Mouse (Mus musculus) neural tube, embryonic 15.5 days (tissue): ENCODE data around the gene Swi5. TPM values are rescaled to one million over a fixed set of nuclear protein-coding genes. Genes with fewer than 3 reads are reported as not detected.
A peak's percentile ranks its signal among the peaks of the same experiment; 100 is the strongest.

Experiments used
- ATAC-seq: fragments of 200-750 bp; cut with Nextera tagmentation; 2 replicates; pipeline ENCODE4 v1.8.0; 2017; ENCODE audit warnings: mild to moderate bottlenecking, moderate TSS enrichment, moderate library complexity; ENCODE audit not compliant: low FRiP score
- H3K27ac ChIP-seq: fragments of 300-500 bp; sonication (generic); replicated peaks from 2 replicates; pipeline ENCODE4 v1.5.1; 2015; ENCODE audit warnings: mild to moderate bottlenecking, inconsistent platforms
- H3K27me3 ChIP-seq: fragments of 300-500 bp; sonication (generic); replicated peaks from 2 replicates; pipeline ENCODE4 v1.6.1; 2015; ENCODE audit warnings: inconsistent platforms
- H3K36me3 ChIP-seq: fragments of 300-500 bp; sonication (generic); 2 replicates; pipeline ENCODE4 v1.6.1; 2015; ENCODE audit warnings: inconsistent platforms
- H3K4me1 ChIP-seq: fragments of 300-500 bp; sonication (generic); 2 replicates; pipeline ENCODE4 v1.6.1; 2015; ENCODE audit warnings: inconsistent platforms
- H3K4me2 ChIP-seq: fragments of 300-500 bp; sonication (generic); 2 replicates; pipeline ENCODE4 v1.6.1; 2015; ENCODE audit warnings: inconsistent platforms, mild to moderate bottlenecking, moderate library complexity
- H3K4me3 ChIP-seq: fragments of 300-500 bp; sonication (generic); replicated peaks from 2 replicates; pipeline ENCODE4 v1.5.1; 2015; ENCODE audit warnings: mild to moderate bottlenecking, inconsistent platforms
- H3K9ac ChIP-seq: fragments of 300-500 bp; sonication (generic); replicated peaks from 2 replicates; pipeline ENCODE4 v1.6.1; 2015; ENCODE audit warnings: mild to moderate bottlenecking, inconsistent platforms
- H3K9me3 ChIP-seq: fragments of 300-500 bp; sonication (generic); replicated peaks from 2 replicates; pipeline ENCODE4 v1.6.1; 2016; ENCODE audit warnings: inconsistent platforms
- WGBS: fragments of 180-500 bp; shearing (Covaris S2); methylation state at CpG from one replicate; pipeline ENCODE4 v1.1.7; 2015; ENCODE audit warnings: mixed read lengths; 5-methylcytosine and 5-hydroxymethylcytosine counted together
- polyA plus RNA-seq: library from polyadenylated mRNA; unstranded; fragments of >200 nt; fragmentation: Nextera tagmentation; extraction: Ambion mirVana; gene quantifications from 2 replicates; pipeline ENCODE4 v1.2.1, GENCODE M21; 2015

The Swi5 gene
- polyA plus RNA-seq, 1 experiment from 2014 or later: 448 TPM

GRCm38 (mm10) chr2:32254563-32254962 is 33.3 kb downstream of the Swi5 start:
- no peak overlapping the region for H3K4me2 ChIP-seq
- ATAC-seq: no peak
- peaks cover 10% of the 10 kb centered on the region for H3K4me1 ChIP-seq
- no peak overlapping the region for H3K4me3 ChIP-seq
- 88% methylated on average over 5 of the region's 5 CpGs for WGBS
- H3K9me3 ChIP-seq: no peaks in the 10 kb centered on the region
- H3K9ac ChIP-seq: no peak overlapping the region
- no peak overlapping the region for H3K27ac ChIP-seq
- H3K36me3 ChIP-seq: peaks cover 73% of the 10 kb centered on the region
- H3K27me3 ChIP-seq: no peaks in the 10 kb centered on the region

- Histone ChIP-seq H3K4me1 (no peaks in the 10 kb centered on the region), H3K36me3 (peaks cover 82% of the 10 kb centered on the region), H3K4me2 (no peak overlapping the region), H3K9me3 (no peaks in the 10 kb centered on the region), H3K9ac (no peak overlapping the region), H3K27ac (no peak overlapping the region), H3K27me3 (no peaks in the 10 kb centered on the region), H3K4me3 (no peak overlapping the region)
- no peak for ATAC-seq
- 91% methylated on average over 1 of the region's 1 CpGs for WGBS
These were observed 34.5 kb downstream of the Swi5 start for GRCm38 (mm10) chr2:32253352-32253751.

- H3K27me3 ChIP-seq: no peaks in the 10 kb centered on the region
- no peaks in the 10 kb centered on the region for H3K4me1 ChIP-seq
- H3K36me3 ChIP-seq: peaks cover 85% of the 10 kb centered on the region
- H3K9ac ChIP-seq: no peak overlapping the region
- H3K27ac ChIP-seq: no peak overlapping the region
- H3K9me3 ChIP-seq: no peaks in the 10 kb centered on the region
- ATAC-seq: no peak
- no peak overlapping the region for H3K4me2 ChIP-seq
- H3K4me3 ChIP-seq: no peak overlapping the region
- WGBS: 93% methylated on average over 5 of the region's 5 CpGs
These were observed 35.2 kb downstream of the Swi5 start for GRCm38 (mm10) chr2:32252658-32253057.

GRCm38 (mm10) chr2:32251791-32252527 is 35.9 kb downstream of the Swi5 start:
- 88% methylated on average over 12 of the region's 12 CpGs for WGBS
- Histone ChIP-seq H3K36me3 (peaks cover 83% of the 10 kb centered on the region), H3K4me3 (no peak overlapping the region), H3K4me2 (no peak overlapping the region), H3K27me3 (no peaks in the 10 kb centered on the region), H3K9ac (no peak overlapping the region), H3K9me3 (no peaks in the 10 kb centered on the region), H3K4me1 (no peaks in the 10 kb centered on the region), H3K27ac (no peak overlapping the region)
- no peak for ATAC-seq

- no peak overlapping the region for H3K4me2 ChIP-seq
- WGBS: 84% methylated on average over 10 of the region's 10 CpGs
- no peak for ATAC-seq
- no peak overlapping the region for H3K4me3 ChIP-seq
- H3K27me3 ChIP-seq: no peaks in the 10 kb centered on the region
- H3K27ac ChIP-seq: no peak overlapping the region
- no peak overlapping the region for H3K9ac ChIP-seq
- no peaks in the 10 kb centered on the region for H3K4me1 ChIP-seq
- no peaks in the 10 kb centered on the region for H3K9me3 ChIP-seq
- peaks cover 91% of the 10 kb centered on the region for H3K36me3 ChIP-seq
These were observed 39.2 kb downstream of the Swi5 start for GRCm38 (mm10) chr2:32248377-32249361.

- no peaks in the 10 kb centered on the region for H3K9me3 ChIP-seq
- no peak overlapping the region for H3K27ac ChIP-seq
- H3K4me1 ChIP-seq: no peaks in the 10 kb centered on the region
- H3K27me3 ChIP-seq: no peaks in the 10 kb centered on the region
- H3K4me2 ChIP-seq: no peak overlapping the region
- no peak overlapping the region for H3K4me3 ChIP-seq
- H3K36me3 ChIP-seq: peaks cover 86% of the 10 kb centered on the region
- 88% methylated on average over 4 of the region's 4 CpGs for WGBS
- no peak for ATAC-seq
- no peak overlapping the region for H3K9ac ChIP-seq
These were observed 41.1 kb downstream of the Swi5 start for GRCm38 (mm10) chr2:32246741-32247140.

GRCm38 (mm10) chr2:32242986-32243385 is 44.9 kb downstream of the Swi5 start:
- ATAC-seq: no peak
- Histone ChIP-seq H3K4me3 (no peak overlapping the region), H3K9ac (no peak overlapping the region), H3K27ac (no peak overlapping the region), H3K4me2 (no peak overlapping the region), H3K4me1 (peaks cover 2% of the 10 kb centered on the region; the same call in 1 of the 2 replicates), H3K27me3 (no peaks in the 10 kb centered on the region), H3K9me3 (no peaks in the 10 kb centered on the region), H3K36me3 (peaks cover 60% of the 10 kb centered on the region)
- WGBS: 90% methylated on average over 4 of the region's 4 CpGs

GRCm38 (mm10) chr2:32240591-32240990 is 47.3 kb downstream of the Swi5 start:
- Histone ChIP-seq H3K4me2 (no peak overlapping the region), H3K4me3 (no peak overlapping the region), H3K36me3 (peaks cover 40% of the 10 kb centered on the region), H3K27ac (no peak overlapping the region), H3K9me3 (no peaks in the 10 kb centered on the region), H3K4me1 (peaks cover 14% of the 10 kb centered on the region), H3K9ac (no peak overlapping the region), H3K27me3 (no peaks in the 10 kb centered on the region)
- 78% methylated on average over 5 of the region's 5 CpGs for WGBS
- ATAC-seq: no peak

GRCm38 (mm10) chr2:32238708-32239435 is 49.0 kb downstream of the Swi5 start:
- no peak overlapping the region for H3K27ac ChIP-seq
- 92% methylated on average over 9 of the region's 9 CpGs for WGBS

GRCm38 (mm10) chr2:32237571-32237970 is 50.3 kb downstream of the Swi5 start:
- Histone ChIP-seq H3K36me3 (peaks cover 28% of the 10 kb centered on the region), H3K27ac (peak overlapping the region; percentile 79; the same call in 1 of the 2 replicates), H3K27me3 (no peaks in the 10 kb centered on the region), H3K4me1 (peaks cover 26% of the 10 kb centered on the region), H3K4me2 (peak overlapping the region; percentile 89), H3K9me3 (no peaks in the 10 kb centered on the region), H3K4me3 (peak overlapping the region; percentile 68), H3K9ac (peak overlapping the region; percentile 58; the same call in 1 of the 2 replicates)
- WGBS: 42% methylated on average over 4 of the region's 4 CpGs
- no peak for ATAC-seq

More at GRCm38 (mm10) chr2:32238708-32239435, 49.0 kb downstream of the Swi5 start:
- no peak overlapping the region for H3K4me2 ChIP-seq
- no peaks in the 10 kb centered on the region for H3K9me3 ChIP-seq
- no peaks in the 10 kb centered on the region for H3K27me3 ChIP-seq
- no peak overlapping the region for H3K4me3 ChIP-seq
- peaks cover 26% of the 10 kb centered on the region for H3K4me1 ChIP-seq
- ATAC-seq: no peak
- H3K36me3 ChIP-seq: peaks cover 26% of the 10 kb centered on the region
- no peak overlapping the region for H3K9ac ChIP-seq

GRCm38 (mm10) chr2:32236760-32237487 is 51.0 kb downstream of the Swi5 start:
- Histone ChIP-seq H3K9ac (peak overlapping the region; percentile 58), H3K4me1 (peaks cover 26% of the 10 kb centered on the region), H3K4me3 (peak overlapping the region; percentile 68), H3K36me3 (peaks cover 32% of the 10 kb centered on the region), H3K27ac (peak overlapping the region; percentile 79), H3K9me3 (no peaks in the 10 kb centered on the region), H3K27me3 (no peaks in the 10 kb centered on the region), H3K4me2 (peak overlapping the region; percentile 89)
- WGBS: 0% methylated on average over 20 of the region's 20 CpGs
- ATAC-seq: peak; percentile 60
